Mouse (Mus musculus) liver, embryonic 16.5 days (tissue): ENCODE data around the gene Smpd4. TPM values are rescaled to one million over a fixed set of nuclear protein-coding genes. Genes with fewer than 3 reads are reported as not detected.

ENCODE experiments used
- ATAC-seq: fragments of 200-750 bp; cut with Nextera tagmentation; 2 replicates; pipeline ENCODE4 v1.8.0; 2017; ENCODE audit warnings: low read depth, mild to moderate bottlenecking, moderate number of reproducible peaks, moderate library complexity
- H3K27ac ChIP-seq: fragments of 300-500 bp; sonication (generic); 2 replicates; pipeline ENCODE4 v1.5.1; 2014; ENCODE audit warnings: mild to moderate bottlenecking, low read length
- H3K27me3 ChIP-seq: fragments of 300-500 bp; sonication (generic); 2 replicates; pipeline ENCODE4 v1.6.1; 2014; ENCODE audit warnings: low read depth, low read length, mixed read lengths; ENCODE audit not compliant: control insufficient read depth, insufficient read depth
- H3K36me3 ChIP-seq: fragments of 300-500 bp; sonication (generic); 2 replicates; pipeline ENCODE4 v1.6.1; 2014; ENCODE audit warnings: mild to moderate bottlenecking; ENCODE audit not compliant: control insufficient read depth, insufficient read depth
- H3K4me1 ChIP-seq: fragments of 300-500 bp; sonication (generic); 2 replicates; pipeline ENCODE4 v1.6.1; 2014; ENCODE audit warnings: low read depth, low read length, mixed read lengths; ENCODE audit not compliant: control insufficient read depth
- H3K4me2 ChIP-seq: fragments of 300-500 bp; sonication (generic); 2 replicates; pipeline ENCODE4 v1.6.1; 2014; ENCODE audit warnings: low read depth, low read length, mixed read lengths
- H3K4me3 ChIP-seq: fragments of 300-500 bp; sonication (generic); 2 replicates; pipeline ENCODE4 v1.5.1; 2014; ENCODE audit warnings: low read depth, mild to moderate bottlenecking, low read length
- H3K9ac ChIP-seq: fragments of 300-500 bp; sonication (generic); 2 replicates; pipeline ENCODE4 v1.6.1; 2014; ENCODE audit warnings: low read depth, low read length
- H3K9me3 ChIP-seq: fragments of 300-500 bp; sonication (generic); replicated peaks from 2 replicates; pipeline ENCODE4 v1.6.1; 2016; ENCODE audit warnings: low read length; ENCODE audit not compliant: control insufficient read depth
- WGBS: fragments of 180-500 bp; shearing (Covaris S2); extraction: QIAGEN DNeasy Blood & Tissue Kit; methylation state at CpG from one replicate; pipeline ENCODE4 v1.1.7; 2014; ENCODE audit not compliant: insufficient replicate concordance; 5-methylcytosine and 5-hydroxymethylcytosine counted together
- polyA plus RNA-seq: library from polyadenylated mRNA; unstranded; fragments of >200 nt; fragmentation: Nextera tagmentation; extraction: Ambion mirVana; gene quantifications from 2 replicates; pipeline ENCODE4 v1.2.1, GENCODE M21; 2015

Smpd4 gene
- polyA plus RNA-seq, 1 experiment from 2014 or later: 15.1 TPM

DNA sequence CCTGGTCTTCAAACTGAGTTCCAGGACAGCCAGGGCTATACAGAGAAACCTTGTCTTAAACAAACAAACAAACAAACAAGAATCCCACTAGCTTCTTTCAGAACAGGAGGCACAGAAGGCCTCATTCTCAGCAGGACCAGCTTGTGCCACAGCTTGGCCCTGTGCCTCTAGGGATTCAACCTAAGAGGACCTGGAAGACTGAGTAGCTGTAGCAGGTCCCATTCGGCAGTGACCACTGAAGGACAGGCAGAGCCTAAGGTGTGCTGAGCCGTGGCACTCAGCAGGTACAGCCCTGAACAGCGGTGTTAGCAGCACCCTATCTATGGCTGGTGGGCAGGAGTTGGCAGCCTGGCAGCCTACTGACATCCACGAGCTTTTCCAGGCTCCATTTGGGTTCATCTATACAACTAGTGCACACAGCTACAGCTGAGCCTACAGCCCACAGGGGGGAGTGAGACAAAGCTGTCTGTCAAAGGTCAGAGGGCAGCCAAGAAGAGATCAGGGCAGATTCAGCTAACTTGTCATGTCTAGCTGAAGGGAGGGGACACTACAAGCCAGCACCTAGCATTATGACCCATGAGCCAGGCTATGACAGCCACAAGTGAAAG is 35.1 kb downstream of the Smpd4 start:
- Histone ChIP-seq H3K9me3 (no peaks in the 10 kb centered on the region), H3K4me1 (no peaks in the 10 kb centered on the region; the same call in none of the 2 replicates), H3K4me3 (no peak overlapping the region), H3K27ac (no peak overlapping the region), H3K27me3 (no peaks in the 10 kb centered on the region), H3K9ac (no peak overlapping the region), H3K4me2 (no peak overlapping the region), H3K36me3 (peaks cover 21% of the 10 kb centered on the region)
- WGBS: 78% methylated on average over 4 of the region's 4 CpGs
- ATAC-seq: no peak

DNA sequence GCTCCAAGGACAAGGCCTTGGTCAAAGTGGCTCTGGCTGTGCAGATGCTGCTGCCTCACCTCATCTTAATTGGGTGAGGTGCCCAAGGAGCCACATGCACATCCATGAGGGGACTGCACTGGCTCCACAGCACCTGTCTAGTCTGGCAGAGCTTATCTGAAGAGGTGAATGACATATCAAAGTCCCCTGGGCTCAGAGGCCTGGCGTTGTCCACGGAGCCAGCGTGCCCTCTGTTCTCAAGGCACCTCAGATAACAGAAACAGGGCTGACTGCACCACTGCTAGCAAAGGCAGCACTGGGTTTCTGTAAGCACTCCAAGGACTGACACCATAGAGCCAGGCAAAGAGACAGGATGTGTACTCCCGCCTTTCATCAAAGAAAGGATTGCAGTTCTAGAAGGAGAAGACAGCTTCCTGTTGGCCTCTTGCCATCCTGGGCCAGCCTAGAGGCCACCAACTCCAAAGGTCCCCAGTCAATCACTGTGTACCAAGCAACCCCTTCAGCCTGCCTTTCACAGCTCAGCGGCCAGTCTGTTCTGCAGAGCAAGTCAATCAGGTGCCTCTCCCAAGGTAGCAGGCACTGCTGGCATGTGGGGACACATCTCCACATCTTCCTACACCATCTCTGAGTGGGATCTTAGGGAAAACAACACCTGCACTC is 37.2 kb downstream of the Smpd4 start:
- Histone ChIP-seq H3K4me1 (no peaks in the 10 kb centered on the region; the same call in none of the 2 replicates), H3K27ac (no peak overlapping the region), H3K27me3 (no peaks in the 10 kb centered on the region), H3K9ac (no peak overlapping the region), H3K4me2 (no peak overlapping the region), H3K4me3 (no peak overlapping the region), H3K36me3 (peaks cover 20% of the 10 kb centered on the region), H3K9me3 (no peaks in the 10 kb centered on the region)
- 63% methylated on average over 5 of the region's 5 CpGs for WGBS
- no peak for ATAC-seq

DNA sequence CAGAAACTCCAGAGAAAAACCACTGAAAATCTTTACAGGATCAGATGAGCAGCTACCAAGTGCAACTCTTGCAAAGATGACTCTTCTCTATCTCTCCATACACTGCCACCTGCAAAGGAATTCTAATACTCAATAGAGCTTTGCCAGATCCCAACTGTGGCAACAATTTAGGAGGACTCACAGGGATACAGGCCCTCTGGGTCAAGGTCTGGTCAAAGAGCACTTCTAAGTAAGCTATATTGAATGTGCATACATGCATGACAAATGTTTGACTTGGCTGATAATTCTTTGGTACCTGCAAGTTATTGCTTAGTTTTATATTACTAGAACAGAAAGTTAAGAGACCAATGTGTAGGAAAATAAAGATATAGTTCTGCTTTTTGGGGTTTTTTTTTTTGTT is 46.4 kb downstream of the Smpd4 start:
- Histone ChIP-seq H3K4me1 (no peaks in the 10 kb centered on the region; the same call in 1 of the 2 replicates), H3K27ac (no peak overlapping the region), H3K36me3 (peaks cover 13% of the 10 kb centered on the region), H3K4me2 (no peak overlapping the region), H3K9ac (no peak overlapping the region), H3K27me3 (no peaks in the 10 kb centered on the region), H3K9me3 (no peaks in the 10 kb centered on the region), H3K4me3 (no peak overlapping the region)
- ATAC-seq: no peak

DNA sequence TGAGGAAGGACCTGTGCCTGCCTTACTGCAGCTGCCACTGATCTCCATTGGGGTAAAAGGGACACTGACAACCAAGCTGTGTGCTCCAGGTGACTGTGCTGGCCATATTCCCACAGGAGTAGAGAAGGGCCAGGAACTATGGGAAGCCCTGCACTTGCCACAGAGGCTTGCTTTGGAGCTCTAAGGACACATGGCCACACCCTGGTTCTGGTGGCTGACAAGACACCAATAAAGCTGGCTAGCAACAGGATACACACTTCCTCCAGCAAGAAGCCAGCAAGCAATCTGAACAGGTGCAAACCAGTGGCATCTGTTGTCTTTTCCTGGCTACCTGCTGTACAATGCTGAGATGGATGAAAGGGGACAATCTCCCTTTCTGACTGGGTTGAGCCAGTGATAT is 50.7 kb downstream of the Smpd4 start:
- Histone ChIP-seq H3K4me2 (no peak overlapping the region), H3K27ac (no peak overlapping the region), H3K9ac (no peak overlapping the region), H3K4me3 (no peak overlapping the region), H3K9me3 (no peaks in the 10 kb centered on the region), H3K27me3 (no peaks in the 10 kb centered on the region), H3K36me3 (peaks cover 27% of the 10 kb centered on the region), H3K4me1 (no peaks in the 10 kb centered on the region; the same call in 1 of the 2 replicates)
- no peak for ATAC-seq

Other genes starting within 250 kb of the Smpd4 start
- gene Snap29, start 213.4 kb upstream of the Smpd4 start, polyA plus RNA-seq: 8.7 and 10.1 TPM in 2 replicates
- gene Pi4ka, start 213.0 kb upstream of the Smpd4 start, polyA plus RNA-seq: 13.5 and 15.2 TPM in 2 replicates
- gene Crkl, start 167.4 kb upstream of the Smpd4 start, polyA plus RNA-seq: 27.2 and 27.9 TPM in 2 replicates
- gene Aifm3, start 129.7 kb upstream of the Smpd4 start, polyA plus RNA-seq: 3.8 and 6.3 TPM in 2 replicates
- 25.2 and 25.7 TPM in 2 replicates for gene Lztr1, start 110.7 kb upstream of the Smpd4 start, polyA plus RNA-seq
- 18.9 and 21.1 TPM in 2 replicates for gene Thap7, start 88.2 kb upstream of the Smpd4 start, polyA plus RNA-seq
- gene Lrrc74b, start 58.1 kb upstream of the Smpd4 start, polyA plus RNA-seq: 0.06 TPM in 1 of 2 replicates, not detected in the other
- 0.07 and 0.09 TPM in 2 replicates for gene P2rx6, start 57.5 kb upstream of the Smpd4 start, polyA plus RNA-seq
- 2.9 and 3.5 TPM in 2 replicates for gene Slc7a4, start 36.1 kb upstream of the Smpd4 start, polyA plus RNA-seq
- gene Ccdc74a, start 27.1 kb downstream of the Smpd4 start, polyA plus RNA-seq: 2.2 and 2.5 TPM in 2 replicates
- 16.0 and 19.2 TPM in 2 replicates for gene Med15, start 113.5 kb downstream of the Smpd4 start, polyA plus RNA-seq
- gene Klhl22, start 140.3 kb downstream of the Smpd4 start, polyA plus RNA-seq: 11.2 and 12.8 TPM in 2 replicates
- 0.67 TPM in 2 replicates for gene Scarf2, start 177.9 kb downstream of the Smpd4 start, polyA plus RNA-seq
- gene B830017H08Rik, start 213.8 kb downstream of the Smpd4 start, polyA plus RNA-seq: not detected in 2 replicates
- gene Car15, start 219.0 kb downstream of the Smpd4 start, polyA plus RNA-seq: 0.58 and 0.88 TPM in 2 replicates